Mouse (Mus musculus) lung, embryonic 16.5 days (tissue): ENCODE data around the gene Wdr13. TPM values are rescaled to one million over a fixed set of nuclear protein-coding genes. Genes with fewer than 3 reads are reported as not detected.

Source experiments
- ATAC-seq: fragments of 200-750 bp; cut with Nextera tagmentation; 2 replicates; pipeline ENCODE4 v1.8.0; 2017; ENCODE audit warnings: low read depth, mild to moderate bottlenecking, moderate library complexity
- H3K27ac ChIP-seq: fragments of 300-500 bp; sonication (generic); 2 replicates; pipeline ENCODE4 v1.5.1; 2014; ENCODE audit warnings: mild to moderate bottlenecking, control low read depth, low read length
- H3K27me3 ChIP-seq: fragments of 300-500 bp; sonication (generic); 2 replicates; pipeline ENCODE4 v1.6.1; 2014; ENCODE audit warnings: low read depth, low read length, mixed read lengths; ENCODE audit not compliant: control insufficient read depth, insufficient read depth
- H3K36me3 ChIP-seq: fragments of 300-500 bp; sonication (generic); 2 replicates; pipeline ENCODE4 v1.6.1; 2014; ENCODE audit warnings: low read length; ENCODE audit not compliant: control insufficient read depth, insufficient read depth
- H3K4me1 ChIP-seq: fragments of 300-500 bp; sonication (generic); replicated peaks from 2 replicates; pipeline ENCODE4 v1.6.1; 2014; ENCODE audit warnings: low read length, mixed read lengths; ENCODE audit not compliant: control insufficient read depth, insufficient read depth
- H3K4me2 ChIP-seq: fragments of 300-500 bp; sonication (generic); 2 replicates; pipeline ENCODE4 v1.6.1; 2014; ENCODE audit warnings: low read depth, low read length, control low read depth
- H3K4me3 ChIP-seq: fragments of 300-500 bp; sonication (generic); 2 replicates; pipeline ENCODE4 v1.5.1; 2014; ENCODE audit warnings: mild to moderate bottlenecking, low read length, control low read depth
- H3K9ac ChIP-seq: fragments of 300-500 bp; sonication (generic); 2 replicates; pipeline ENCODE4 v1.6.1; 2014; ENCODE audit warnings: low read length, control low read depth
- H3K9me3 ChIP-seq: fragments of 300-500 bp; sonication (generic); 2 replicates; pipeline ENCODE4 v1.6.1; 2016; ENCODE audit warnings: low read length; ENCODE audit not compliant: control insufficient read depth
- WGBS: fragments of 180-500 bp; shearing (Covaris S2); extraction: QIAGEN DNeasy Blood & Tissue Kit; methylation state at CpG from one replicate; pipeline ENCODE4 v1.1.7; 2014; 5-methylcytosine and 5-hydroxymethylcytosine counted together
- polyA plus RNA-seq: library from polyadenylated mRNA; unstranded; fragments of >200 nt; fragmentation: Nextera tagmentation; extraction: Ambion mirVana; gene quantifications from 2 replicates; pipeline ENCODE4 v1.2.1, GENCODE M21; 2015

The Wdr13 gene
- polyA plus RNA-seq = 25.4 and 26.0 TPM in 2 replicates

DNA sequence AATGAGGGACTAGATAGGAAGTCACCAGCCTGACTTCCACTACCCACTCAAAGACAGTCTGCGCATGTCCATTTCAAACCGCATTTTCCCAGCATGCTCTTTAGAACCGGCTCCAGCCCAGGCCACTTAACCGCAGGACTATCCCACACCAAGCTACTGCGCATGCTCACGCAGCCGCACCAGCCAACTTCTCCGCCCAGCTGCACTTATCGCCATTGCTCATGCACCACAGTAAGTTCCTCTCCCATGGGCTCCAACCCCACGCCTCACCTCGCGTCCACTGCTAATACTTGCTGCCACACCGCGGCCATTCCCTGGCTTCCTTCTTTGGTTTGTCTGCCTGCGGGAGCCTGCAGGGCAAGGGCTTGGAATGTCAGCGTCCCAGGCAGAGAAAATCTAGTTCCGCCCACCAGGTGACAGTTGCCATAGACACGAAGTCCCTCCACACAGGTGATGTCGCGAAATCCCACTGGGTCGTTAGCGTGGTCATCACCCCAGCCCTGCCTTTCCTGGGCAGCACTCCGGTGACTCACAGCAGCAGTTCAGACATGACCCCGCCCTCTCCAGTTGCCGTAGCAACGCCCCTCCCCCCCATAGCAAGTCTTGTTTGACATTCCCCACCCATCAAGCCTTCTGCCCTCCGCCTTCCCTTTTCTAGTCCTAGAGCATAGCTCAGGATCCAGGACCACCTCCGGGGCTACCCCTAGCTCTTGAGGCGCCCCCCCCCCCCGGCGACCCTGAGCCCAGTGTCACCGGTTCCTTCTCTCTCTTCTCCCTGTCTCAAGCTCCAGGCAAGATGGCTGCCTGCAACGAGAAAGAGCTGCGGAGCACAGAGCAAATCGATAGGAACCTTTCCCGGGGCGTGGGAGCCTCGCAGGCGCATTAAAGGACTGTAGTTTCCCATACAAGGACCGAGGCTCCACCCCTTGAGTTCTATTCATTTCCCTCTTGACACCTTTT, at the start of gene Wdr13:
TSS of gene Wdr13 (minus strand) at position 876 of the 960 bp plus-strand sequence.
- peak; percentile 91 for ATAC-seq
- peak within 1 kb of the TSS; percentile 56 for H3K4me2 ChIP-seq
- peak within 1 kb of the TSS; percentile 90 for H3K27ac ChIP-seq
- peak within 1 kb of the TSS; percentile 63 for H3K4me3 ChIP-seq
- H3K9ac ChIP-seq = peak within 1 kb of the TSS; percentile 69
- H3K36me3 ChIP-seq = peaks cover 4% of the 10 kb centered on the region; the same call in 1 of the 2 replicates
- H3K9me3 ChIP-seq = no peaks in the 10 kb centered on the region
- no peaks in the 10 kb centered on the region for H3K4me1 ChIP-seq
- no peaks in the 10 kb centered on the region for H3K27me3 ChIP-seq
- WGBS = 11% methylated on average over 37 of the region's 40 CpGs

- no peak for ATAC-seq
- Histone ChIP-seq H3K27me3 (no peaks in the 10 kb centered on the region), H3K4me1 (peaks cover 2% of the 10 kb centered on the region; the same call in 1 of the 2 replicates), H3K4me3 (no peak overlapping the region), H3K27ac (no peak overlapping the region), H3K36me3 (no peaks in the 10 kb centered on the region), H3K9ac (no peak overlapping the region), H3K4me2 (no peak overlapping the region), H3K9me3 (no peaks in the 10 kb centered on the region)
- WGBS = 79% methylated on average over 5 of the region's 5 CpGs
These were observed 47.0 kb upstream of the Wdr13 start for GRCm38 (mm10) chrX:8179646-8180045.

DNA sequence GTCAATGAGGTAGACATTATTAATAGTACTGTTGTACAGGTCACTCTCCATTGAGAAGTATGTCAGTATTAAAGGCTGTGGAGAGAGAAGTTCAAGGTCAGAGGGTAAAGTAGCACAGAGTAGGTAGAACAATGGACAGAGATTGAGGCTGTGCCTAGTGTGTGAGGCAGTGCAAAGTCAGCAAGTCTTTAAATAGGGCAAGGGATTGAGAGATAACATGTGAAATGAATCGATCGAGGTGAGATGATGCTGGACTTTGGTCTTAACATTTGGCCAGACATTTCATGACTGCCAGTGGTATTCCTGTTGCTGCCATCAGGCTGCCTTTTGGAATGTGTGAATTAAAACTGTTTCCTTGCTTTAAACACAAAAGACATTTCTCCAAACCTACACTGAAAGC, 46.2 kb upstream of the Wdr13 start:
- Histone ChIP-seq H3K9me3 (no peaks in the 10 kb centered on the region), H3K27me3 (no peaks in the 10 kb centered on the region), H3K9ac (no peak overlapping the region), H3K4me3 (no peak overlapping the region), H3K36me3 (no peaks in the 10 kb centered on the region), H3K27ac (no peak overlapping the region), H3K4me2 (no peak overlapping the region), H3K4me1 (peaks cover 2% of the 10 kb centered on the region; the same call in 1 of the 2 replicates)
- no peak for ATAC-seq
- 91% methylated on average over 2 of the region's 2 CpGs for WGBS

- H3K9me3 ChIP-seq = no peaks in the 10 kb centered on the region
- no peaks in the 10 kb centered on the region for H3K36me3 ChIP-seq
- H3K4me2 ChIP-seq = peak within 1 kb of the TSS; percentile 60
- H3K27ac ChIP-seq = peak within 1 kb of the TSS; percentile 44; the same call in 1 of the 2 replicates
- ATAC-seq = peak; percentile 98
- no peaks in the 10 kb centered on the region for H3K27me3 ChIP-seq
- peak within 1 kb of the TSS; percentile 72 for H3K9ac ChIP-seq
- H3K4me3 ChIP-seq = peak within 1 kb of the TSS; percentile 68
- peaks cover 2% of the 10 kb centered on the region; the same call in 1 of the 2 replicates for H3K4me1 ChIP-seq
- 9% methylated on average over 55 of the region's 56 CpGs for WGBS
These were observed 43.1 kb upstream of the Wdr13 start, which contains the start of gene Tbc1d25 for GRCm38 (mm10) chrX:8175504-8176385. TSS of gene Tbc1d25 (minus strand) at chrX:8176181.

- H3K36me3 ChIP-seq = no peaks in the 10 kb centered on the region
- WGBS = 10% methylated on average over 4 of the region's 4 CpGs
- peak overlapping the region; percentile 72 for H3K9ac ChIP-seq
- peak overlapping the region; percentile 68 for H3K4me3 ChIP-seq
- H3K27ac ChIP-seq = no peak overlapping the region
- H3K4me2 ChIP-seq = peak overlapping the region; percentile 60
- no peaks in the 10 kb centered on the region for H3K9me3 ChIP-seq
- no peaks in the 10 kb centered on the region for H3K27me3 ChIP-seq
- no peak for ATAC-seq
- peaks cover 2% of the 10 kb centered on the region; the same call in 1 of the 2 replicates for H3K4me1 ChIP-seq
These were observed 42.4 kb upstream of the Wdr13 start for GRCm38 (mm10) chrX:8175169-8175503.

GRCm38 (mm10) chrX:8167716-8168647, 35.3 kb upstream of the Wdr13 start:
- 82% methylated on average over 10 of the region's 10 CpGs for WGBS
- Histone ChIP-seq H3K36me3 (no peaks in the 10 kb centered on the region), H3K4me2 (no peak overlapping the region), H3K4me1 (no peaks in the 10 kb centered on the region), H3K9ac (no peak overlapping the region), H3K27ac (no peak overlapping the region), H3K27me3 (no peaks in the 10 kb centered on the region), H3K4me3 (no peak overlapping the region), H3K9me3 (no peaks in the 10 kb centered on the region)
- no peak for ATAC-seq

GRCm38 (mm10) chrX:8164471-8164870, 31.8 kb upstream of the Wdr13 start:
- H3K4me2 ChIP-seq = no peak overlapping the region
- H3K9ac ChIP-seq = no peak overlapping the region
- no peaks in the 10 kb centered on the region for H3K27me3 ChIP-seq
- 90% methylated on average over 4 of the region's 4 CpGs for WGBS
- no peaks in the 10 kb centered on the region for H3K36me3 ChIP-seq
- no peak overlapping the region for H3K4me3 ChIP-seq
- ATAC-seq = no peak
- H3K4me1 ChIP-seq = no peaks in the 10 kb centered on the region
- H3K27ac ChIP-seq = no peak overlapping the region
- no peaks in the 10 kb centered on the region for H3K9me3 ChIP-seq

- no peaks in the 10 kb centered on the region for H3K9me3 ChIP-seq
- H3K27ac ChIP-seq = no peak overlapping the region
- H3K4me2 ChIP-seq = no peak overlapping the region
- no peak overlapping the region for H3K9ac ChIP-seq
- 67% methylated on average over 5 of the region's 5 CpGs for WGBS
- H3K4me1 ChIP-seq = no peaks in the 10 kb centered on the region
- H3K4me3 ChIP-seq = no peak overlapping the region
- no peaks in the 10 kb centered on the region for H3K36me3 ChIP-seq
- ATAC-seq = no peak
- H3K27me3 ChIP-seq = no peaks in the 10 kb centered on the region
These were observed 30.4 kb upstream of the Wdr13 start for GRCm38 (mm10) chrX:8163076-8163475.
